Comparison of ENCODE assay signal across 8 mouse cellular contexts in the genomic region with DNA sequence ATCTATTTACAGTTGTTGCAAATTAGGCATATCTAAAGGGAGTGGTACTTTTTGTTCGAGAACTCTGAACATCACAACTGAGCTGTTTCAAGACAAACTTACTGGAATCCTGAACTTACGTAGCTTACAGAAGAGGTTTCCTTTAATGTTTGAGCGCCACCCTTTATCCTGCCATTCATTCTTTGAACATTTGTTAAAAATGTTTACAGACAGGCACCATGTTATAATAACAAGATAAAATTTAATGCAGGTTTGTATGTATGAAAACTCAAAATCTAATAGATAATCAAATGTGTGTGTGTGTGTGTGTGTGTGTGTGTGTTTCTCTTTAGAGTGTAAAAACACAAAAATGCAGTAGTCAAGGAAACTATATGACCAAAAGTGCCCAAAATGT. TPM values are rescaled to one million over a fixed set of nuclear protein-coding genes. Genes with fewer than 3 reads are reported as not detected.
DNase-seq lines count a peak whose midpoint lies in the region; ATAC-seq and TF ChIP-seq lines count a peak whose summit lies in the region.

No protein-coding gene starts in this region.

- H3K27ac ChIP-seq in heart, embryonic 13.5 days (replicated peaks), result 0 out of 2 replicates have a peak overlapping the region, but pooled peaks have one; percentile 31
- H3K27ac ChIP-seq in ES-E14 (ENCODE audit: insufficient read depth, low read depth, low read length, poor library complexity, severe bottlenecking), result no peak overlapping the region; the same call in 1 of the 2 replicates
- H3K27ac ChIP-seq in forebrain, postnatal 0 days (ENCODE audit: low read depth, low read length), result no peak overlapping the region

- no peak for ATAC-seq in heart, embryonic 13.5 days (ENCODE audit: extremely low read depth, insufficient number of reproducible peaks, low FRiP score, low TSS enrichment)
- no peak; the same call in 1 of the 2 replicates for ATAC-seq in forebrain, postnatal 0 days
- ATAC-seq in megakaryocyte progenitor cell, adult 5-6 weeks (replicated peaks; ENCODE audit: poor library complexity), result peak; percentile 17; the same call in 1 of the 2 replicates

- peak overlapping the region; percentile 94 for H3K4me2 ChIP-seq in heart, embryonic 13.5 days
- peak overlapping the region; percentile 69 for H3K4me2 ChIP-seq in forebrain, postnatal 0 days (ENCODE audit: low read depth)

- H3K4me1 ChIP-seq in heart, embryonic 13.5 days, result peaks cover 20% of the 10 kb centered on the region
- 0 out of 4 replicates have a peak, but pooled peaks cover 0 to 2% of the 10 kb centered on the region in 2 experiments for H3K4me1 ChIP-seq in ES-E14 (ENCODE audit: control insufficient read depth in 2 of 2, insufficient read depth in 2 of 2, low read length in 2 of 2, poor library complexity in 1 of 2)
- H3K4me1 ChIP-seq in forebrain, postnatal 0 days (ENCODE audit: insufficient read depth), result peaks cover 6% of the 10 kb centered on the region; the same call in 1 of the 2 replicates

- peak overlapping the region; percentile 78 for H3K4me3 ChIP-seq in heart, embryonic 13.5 days
- peak overlapping the region; percentile 80 to 90 for H3K4me3 ChIP-seq in ES-E14 (ENCODE audit: insufficient read depth in 1 of 2, low read depth in 1 of 2, low read length in 2 of 2, poor library complexity in 1 of 2, severe bottlenecking in 1 of 2)
- peak overlapping the region; percentile 84 for H3K4me3 ChIP-seq in forebrain, postnatal 0 days (ENCODE audit: low read depth, low read length)

- TF ChIP-seq CTCF in forebrain, postnatal 0 days (IDR thresholded peaks at IDR 0.05; ENCODE audit: low read depth), result no peak

- no peak for DNase-seq in heart, postnatal 10 days
- no peak for DNase-seq in ES-E14 (ENCODE audit: low read depth, low spot score)
- DNase-seq in forebrain, postnatal 0 days, result no peak
- DNase-seq in Muller cell, postnatal 12 days (ENCODE audit: inconsistent ontology term), result no peak
- DNase-seq in cerebellum, postnatal 36 days, result no peak
- no peak for DNase-seq in layer of hippocampus, postnatal 36 days

- WGBS in heart, embryonic 13.5 days, result 37% methylated on average over 3 of the region's 3 CpGs
- 25% methylated on average over 3 of the region's 3 CpGs for WGBS in forebrain, postnatal 0 days

- peaks cover 4% of the 10 kb centered on the region; the same call in 1 of the 2 replicates for H3K9me3 ChIP-seq in heart, embryonic 13.5 days
- H3K9me3 ChIP-seq in ES-E14 (ENCODE audit: control insufficient read depth, insufficient read depth, low read depth, low read length), result no peaks in the 10 kb centered on the region
- H3K9me3 ChIP-seq in forebrain, postnatal 0 days (ENCODE audit: low read length), result no peaks in the 10 kb centered on the region

- H3K36me3 ChIP-seq in heart, embryonic 13.5 days, result no peaks in the 10 kb centered on the region
- no peaks in the 10 kb centered on the region for H3K36me3 ChIP-seq in ES-E14 (ENCODE audit: control insufficient read depth, insufficient read depth, low read length, poor library complexity, severe bottlenecking)
- no peaks in the 10 kb centered on the region for H3K36me3 ChIP-seq in forebrain, postnatal 0 days (ENCODE audit: insufficient read depth)

- no peaks in the 10 kb centered on the region for H3K27me3 ChIP-seq in heart, embryonic 13.5 days (replicated peaks)
- no peaks in the 10 kb centered on the region for H3K27me3 ChIP-seq in forebrain, postnatal 0 days (ENCODE audit: insufficient read depth, low read length)

- in situ Hi-C loops in ES-E14 (cut with MboI; ENCODE audit: low sequenced_read_pairs in 2 of 2, unreplicated experiment in 2 of 2), result no loop called here

- H3K9ac ChIP-seq in heart, embryonic 13.5 days, result no peak overlapping the region; the same call in 1 of the 2 replicates
- H3K9ac ChIP-seq in ES-E14 (ENCODE audit: insufficient read depth, low read depth, low read length, poor library complexity, severe bottlenecking), result peak overlapping the region; percentile 46; the same call in 1 of the 2 replicates
- H3K9ac ChIP-seq in forebrain, postnatal 0 days, result peak overlapping the region; percentile 71; the same call in 1 of the 2 replicates

- intact Hi-C loops in heart, postnatal 10 days (cut with DNase I), result loop anchor here (1.0 to 10.0 kb wide), 2 partner anchors 293 to 619 kb away; a partner anchor contains a TSS

TF ChIP-seq in ES-E14, 5 proteins besides CTCF, POLR2A, EP300 and RAD21:
- TF ChIP-seq ZNF384 (IDR thresholded peaks at IDR 0.05; ENCODE audit: low read depth, low read length), result no peak
- no peak for TF ChIP-seq MAFK (IDR thresholded peaks at IDR 0.05; ENCODE audit: insufficient read depth, low read depth, low read length)

RNA-seq across cellular contexts. Expression of a gene that starts 0.5 kb away (rescaled TPM):
- polyA plus RNA-seq in heart, embryonic 13.5 days (2015; fragmentation: Nextera tagmentation; extraction: Ambion mirVana), result 15.4 and 17.2 TPM in 2 replicates
- 10 to 100 TPM; 23.6 to 27.5 TPM for total RNA-seq in heart, postnatal 10 days (2021)
- total RNA-seq in ES-E14 (2012; rRNA removed), result 35.8 and 38.4 TPM in 2 replicates
- total RNA-seq in forebrain, postnatal 0 days (2014; rRNA removed), result 26.5 and 32.0 TPM in 2 replicates
- polyA plus RNA-seq in forebrain, postnatal 0 days (2015; fragmentation: Nextera tagmentation; extraction: Ambion mirVana), result 7.6 and 13.5 TPM in 2 replicates
- 31.4 and 35.0 TPM in 2 replicates for total RNA-seq in megakaryocyte progenitor cell, adult 5-6 weeks (2015)
- total RNA-seq in megakaryocyte progenitor cell, adult 5-6 weeks (2017), result 39.9 and 49.8 TPM in 2 replicates
- 10 to 100 TPM; 47.7 to 48.0 TPM for total RNA-seq in layer of hippocampus, postnatal 36 days (2021)
